Mouse (Mus musculus): ENCODE results near the gene Vmn2r84. TPM values are rescaled to one million over a fixed set of nuclear protein-coding genes. Genes with fewer than 3 reads are reported as not detected.
A peak's percentile ranks its signal among the peaks of the same experiment; 100 is the strongest.

The Vmn2r84 gene
- total RNA-seq, 1 experiment = 0.04 TPM

GRCm38 (mm10) chr10:130370005-130370682 lies 24.0 kb downstream of the Vmn2r84 start:
- in situ Hi-C loops (cut with MboI; ENCODE audit: low sequenced_read_pairs in 2 of 2, unreplicated experiment in 2 of 2) = no loop called here
- H3K27ac ChIP-seq (ENCODE audit: insufficient read depth, low read depth, low read length, poor library complexity, severe bottlenecking) = no peak overlapping the region
- no peak for DNase-seq (ENCODE audit: low read depth, low spot score)
- H3K4me3 ChIP-seq (ENCODE audit: insufficient read depth in 1 of 2, low read depth in 1 of 2, low read length in 2 of 2, poor library complexity in 1 of 2, severe bottlenecking in 1 of 2) = no peak overlapping the region
- H3K4me1 ChIP-seq (ENCODE audit: control insufficient read depth in 2 of 2, insufficient read depth in 2 of 2, low read length in 2 of 2, poor library complexity in 1 of 2) = no peaks in the 10 kb centered on the region
- TF ChIP-seq HCFC1 (IDR thresholded peaks at IDR 0.05; ENCODE audit: borderline replicate concordance, insufficient read depth, low read length) = no peak
- TF ChIP-seq MAFK (IDR thresholded peaks at IDR 0.05; ENCODE audit: insufficient read depth, low read depth, low read length) = no peak
- no peak for TF ChIP-seq ZC3H11A (IDR thresholded peaks at IDR 0.05; ENCODE audit: borderline replicate concordance, low read depth, low read length)
- no peak for TF ChIP-seq ZNF384 (IDR thresholded peaks at IDR 0.05; ENCODE audit: low read depth, low read length)
- no peak for TF ChIP-seq CHD2 (IDR thresholded peaks at IDR 0.05; ENCODE audit: low read depth, low read length)
- H3K9ac ChIP-seq (ENCODE audit: insufficient read depth, low read depth, low read length, poor library complexity, severe bottlenecking) = no peak overlapping the region
- no peaks in the 10 kb centered on the region for H3K9me3 ChIP-seq (ENCODE audit: control insufficient read depth, insufficient read depth, low read depth, low read length)
- no peaks in the 10 kb centered on the region for H3K36me3 ChIP-seq (ENCODE audit: control insufficient read depth, insufficient read depth, low read length, poor library complexity, severe bottlenecking)

GRCm38 (mm10) chr10:130368384-130368783 lies 25.7 kb downstream of the Vmn2r84 start:
- no peaks in the 10 kb centered on the region for H3K36me3 ChIP-seq (ENCODE audit: control insufficient read depth, insufficient read depth, low read length, poor library complexity, severe bottlenecking)
- no peak overlapping the region for H3K27ac ChIP-seq (ENCODE audit: insufficient read depth, low read depth, low read length, poor library complexity, severe bottlenecking)
- in situ Hi-C loops (cut with MboI; ENCODE audit: low sequenced_read_pairs in 2 of 2, unreplicated experiment in 2 of 2) = no loop called here
- TF ChIP-seq MAFK (IDR thresholded peaks at IDR 0.05; ENCODE audit: insufficient read depth, low read depth, low read length) = no peak
- TF ChIP-seq ZC3H11A (IDR thresholded peaks at IDR 0.05; ENCODE audit: borderline replicate concordance, low read depth, low read length) = no peak
- no peak for TF ChIP-seq HCFC1 (IDR thresholded peaks at IDR 0.05; ENCODE audit: borderline replicate concordance, insufficient read depth, low read length)
- no peak for TF ChIP-seq CHD2 (IDR thresholded peaks at IDR 0.05; ENCODE audit: low read depth, low read length)
- TF ChIP-seq ZNF384 (IDR thresholded peaks at IDR 0.05; ENCODE audit: low read depth, low read length) = no peak
- DNase-seq (ENCODE audit: low read depth, low spot score) = no peak
- H3K9me3 ChIP-seq (ENCODE audit: control insufficient read depth, insufficient read depth, low read depth, low read length) = no peaks in the 10 kb centered on the region
- H3K4me3 ChIP-seq (ENCODE audit: insufficient read depth in 1 of 2, low read depth in 1 of 2, low read length in 2 of 2, poor library complexity in 1 of 2, severe bottlenecking in 1 of 2) = no peak overlapping the region
- H3K4me1 ChIP-seq (ENCODE audit: control insufficient read depth in 2 of 2, insufficient read depth in 2 of 2, low read length in 2 of 2, poor library complexity in 1 of 2) = no peaks in the 10 kb centered on the region
- H3K9ac ChIP-seq (ENCODE audit: insufficient read depth, low read depth, low read length, poor library complexity, severe bottlenecking) = no peak overlapping the region

- no peak overlapping the region for H3K9ac ChIP-seq (ENCODE audit: insufficient read depth, low read depth, low read length, poor library complexity, severe bottlenecking)
- H3K4me3 ChIP-seq (ENCODE audit: insufficient read depth in 1 of 2, low read depth in 1 of 2, low read length in 2 of 2, poor library complexity in 1 of 2, severe bottlenecking in 1 of 2) = no peak overlapping the region
- H3K4me1 ChIP-seq (ENCODE audit: control insufficient read depth in 2 of 2, insufficient read depth in 2 of 2, low read length in 2 of 2, poor library complexity in 1 of 2) = no peaks in the 10 kb centered on the region
- no peak for DNase-seq (ENCODE audit: low read depth, low spot score)
- no peaks in the 10 kb centered on the region for H3K36me3 ChIP-seq (ENCODE audit: control insufficient read depth, insufficient read depth, low read length, poor library complexity, severe bottlenecking)
- no peaks in the 10 kb centered on the region for H3K9me3 ChIP-seq (ENCODE audit: control insufficient read depth, insufficient read depth, low read depth, low read length)
- in situ Hi-C loops (cut with MboI; ENCODE audit: low sequenced_read_pairs in 2 of 2, unreplicated experiment in 2 of 2) = no loop called here
- no peak for TF ChIP-seq ZNF384 (IDR thresholded peaks at IDR 0.05; ENCODE audit: low read depth, low read length)
- no peak for TF ChIP-seq ZC3H11A (IDR thresholded peaks at IDR 0.05; ENCODE audit: borderline replicate concordance, low read depth, low read length)
- no peak for TF ChIP-seq MAFK (IDR thresholded peaks at IDR 0.05; ENCODE audit: insufficient read depth, low read depth, low read length)
- TF ChIP-seq HCFC1 (IDR thresholded peaks at IDR 0.05; ENCODE audit: borderline replicate concordance, insufficient read depth, low read length) = no peak
- no peak for TF ChIP-seq CHD2 (IDR thresholded peaks at IDR 0.05; ENCODE audit: low read depth, low read length)
- H3K27ac ChIP-seq (ENCODE audit: insufficient read depth, low read depth, low read length, poor library complexity, severe bottlenecking) = no peak overlapping the region
Observed at GRCm38 (mm10) chr10:130364766-130365165, 29.4 kb downstream of the Vmn2r84 start.

- no peaks in the 10 kb centered on the region for H3K4me1 ChIP-seq (ENCODE audit: control insufficient read depth in 2 of 2, insufficient read depth in 2 of 2, low read length in 2 of 2, poor library complexity in 1 of 2)
- peak; percentile 37 for DNase-seq (ENCODE audit: low read depth, low spot score)
- TF ChIP-seq ZNF384 (IDR thresholded peaks at IDR 0.05; ENCODE audit: low read depth, low read length) (no peak), MAFK (IDR thresholded peaks at IDR 0.05; ENCODE audit: insufficient read depth, low read depth, low read length) (no peak), HCFC1 (IDR thresholded peaks at IDR 0.05; ENCODE audit: borderline replicate concordance, insufficient read depth, low read length) (no peak), ZC3H11A (IDR thresholded peaks at IDR 0.05; ENCODE audit: borderline replicate concordance, low read depth, low read length) (peak; percentile 25; the same call in 1 of the 2 replicates), CHD2 (IDR thresholded peaks at IDR 0.05; ENCODE audit: low read depth, low read length) (no peak)
- H3K9ac ChIP-seq (ENCODE audit: insufficient read depth, low read depth, low read length, poor library complexity, severe bottlenecking) = no peak overlapping the region
- no peak overlapping the region for H3K4me3 ChIP-seq (ENCODE audit: insufficient read depth in 1 of 2, low read depth in 1 of 2, low read length in 2 of 2, poor library complexity in 1 of 2, severe bottlenecking in 1 of 2)
- in situ Hi-C loops (cut with MboI; ENCODE audit: low sequenced_read_pairs in 2 of 2, unreplicated experiment in 2 of 2) = no loop called here
- H3K27ac ChIP-seq (ENCODE audit: insufficient read depth, low read depth, low read length, poor library complexity, severe bottlenecking) = no peak overlapping the region
- H3K36me3 ChIP-seq (ENCODE audit: control insufficient read depth, insufficient read depth, low read length, poor library complexity, severe bottlenecking) = no peaks in the 10 kb centered on the region
- no peaks in the 10 kb centered on the region for H3K9me3 ChIP-seq (ENCODE audit: control insufficient read depth, insufficient read depth, low read depth, low read length)
Observed at GRCm38 (mm10) chr10:130363438-130364164, 30.5 kb downstream of the Vmn2r84 start.

All from ES-E14 (cell line).